Mouse (Mus musculus) ZHBTc4 (cell line): ENCODE data around the gene Synpo2.

Source experiments
- DNase-seq: peaks from one replicate; pipeline ENCODE4 v3.0.0-alpha.2; 2011; ENCODE audit warnings: low read depth, low spot score

Synpo2 gene

GRCm38 (mm10) chr3:123034752-123035151 is 201.2 kb downstream of the Synpo2 start, which contains the start of gene Myoz2:
Gene Myoz2 (minus strand): TSS chr3:123035015.
- DNase-seq: no peak

DNA sequence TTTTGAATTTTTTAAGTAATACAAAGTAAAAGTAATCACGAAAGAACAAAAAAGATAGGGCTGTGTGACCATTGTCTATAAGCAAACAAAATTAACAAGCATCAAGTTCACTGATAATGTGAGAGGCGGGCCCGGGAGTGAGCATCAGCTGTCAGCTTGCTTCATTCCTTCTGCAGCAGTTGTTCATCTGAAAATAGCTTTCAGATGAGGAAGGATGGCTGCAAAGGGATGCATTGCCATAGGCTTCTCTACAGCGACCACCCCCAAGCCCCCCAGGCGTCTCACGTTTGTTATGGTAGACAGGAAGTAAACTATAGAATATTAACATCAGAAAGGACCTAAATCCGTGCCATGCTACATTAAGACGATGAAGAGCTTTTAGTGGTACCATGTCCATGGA is 202.1 kb downstream of the Synpo2 start:
- no peak for DNase-seq
